Mouse (Mus musculus): ENCODE data around the gene Eprs. TPM values are rescaled to one million over a fixed set of nuclear protein-coding genes. Genes with fewer than 3 reads are reported as not detected.
A peak's percentile ranks its signal among the peaks of the same experiment; 100 is the strongest.

The Eprs gene
- polyA plus RNA-seq, 1 experiment from 2014 or later, result 46.6 TPM

DNA sequence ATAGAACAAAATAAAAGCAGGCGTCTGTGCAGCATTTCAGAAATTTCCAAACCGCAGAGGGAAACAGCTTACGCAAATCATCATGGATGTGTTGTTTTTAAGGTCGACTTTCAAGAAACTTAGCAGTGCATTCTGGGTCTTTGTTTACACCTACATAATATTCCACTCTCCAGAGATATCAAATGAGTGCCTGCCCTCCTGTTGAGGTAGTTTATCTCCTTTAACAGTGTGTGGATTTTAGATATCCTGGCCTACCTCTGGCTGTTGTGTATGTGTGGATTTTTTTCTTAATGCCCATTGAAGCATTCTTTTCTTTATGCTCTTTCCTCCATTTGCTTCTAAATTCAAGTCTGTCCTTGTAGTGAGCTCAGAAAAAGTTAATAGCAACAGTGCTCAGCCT, 109.9 kb downstream of the Eprs start:
- WGBS, result 87% methylated on average over 4 of the region's 4 CpGs
- no peaks in the 10 kb centered on the region for H3K9me3 ChIP-seq (ENCODE audit: low read length)
- H3K4me1 ChIP-seq (ENCODE audit: insufficient read depth, low read depth, low read length), result no peaks in the 10 kb centered on the region
- no peak for DNase-seq (ENCODE audit: low spot score)
- no peaks in the 10 kb centered on the region for H3K27me3 ChIP-seq (replicated peaks; ENCODE audit: insufficient read depth, low read length)
- H3K36me3 ChIP-seq (ENCODE audit: insufficient read depth, low read length), result no peaks in the 10 kb centered on the region
- no peak overlapping the region for H3K4me3 ChIP-seq (ENCODE audit: low read depth, low read length)
- no peak overlapping the region for H3K4me2 ChIP-seq (replicated peaks; ENCODE audit: low read depth, low read length)
- no peak for ATAC-seq
- no peak for TF ChIP-seq CTCF (IDR thresholded peaks at IDR 0.05)
- no peak for TF ChIP-seq EP300 (IDR thresholded peaks at IDR 0.05)
- H3K27ac ChIP-seq (ENCODE audit: low read length), result no peak overlapping the region
- no peak overlapping the region for H3K9ac ChIP-seq (replicated peaks; ENCODE audit: low read depth)

DNA sequence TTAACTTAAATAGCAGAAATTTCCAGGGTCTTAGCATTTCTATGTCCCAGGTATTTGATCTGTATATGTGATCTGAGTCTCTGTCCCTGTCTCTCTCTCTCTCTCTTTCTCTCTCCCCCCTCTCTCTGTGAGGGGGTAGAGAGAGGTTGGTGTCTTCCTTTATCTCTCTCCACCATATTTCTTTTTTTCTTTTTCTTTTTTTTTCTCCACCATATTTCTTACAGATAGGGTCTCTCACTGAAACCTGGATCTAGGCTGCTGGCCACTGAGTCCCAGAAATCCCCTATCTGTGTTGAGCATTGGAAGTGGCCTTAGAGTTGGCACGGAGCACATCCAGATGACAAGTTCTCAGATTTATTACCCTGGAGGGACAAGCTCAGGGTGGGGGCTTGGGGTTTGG, 110.6 kb downstream of the Eprs start:
- Histone ChIP-seq H3K9ac (replicated peaks; ENCODE audit: low read depth) (no peak overlapping the region), H3K36me3 (ENCODE audit: insufficient read depth, low read length) (no peaks in the 10 kb centered on the region), H3K27me3 (replicated peaks; ENCODE audit: insufficient read depth, low read length) (no peaks in the 10 kb centered on the region), H3K27ac (ENCODE audit: low read length) (no peak overlapping the region), H3K9me3 (ENCODE audit: low read length) (no peaks in the 10 kb centered on the region), H3K4me1 (ENCODE audit: insufficient read depth, low read depth, low read length) (no peaks in the 10 kb centered on the region), H3K4me3 (ENCODE audit: low read depth, low read length) (no peak overlapping the region), H3K4me2 (replicated peaks; ENCODE audit: low read depth, low read length) (no peak overlapping the region)
- no peak for DNase-seq (ENCODE audit: low spot score)
- TF ChIP-seq CTCF (IDR thresholded peaks at IDR 0.05) (no peak), EP300 (IDR thresholded peaks at IDR 0.05) (no peak)
- ATAC-seq, result no peak
- WGBS, result 100% methylated on average over 1 of the region's 1 CpGs

MicroRNA genes within 50 kb of the gene (microRNA counts, 519-probe panel; counts per million panel counts)
- 4,049 counts per million, percentile 37 among the panel's probes with 10 or more counts for microRNA mmu-miR-194

Small RNAs within 50 kb of the gene (microRNA-seq; reads per million reads assigned to microRNA genes)
- gene Mir194-1 (2.9 reads per million, percentile 7 among the genes with 10 or more reads in this experiment), gene Mir215 (12.0 reads per million, percentile 25 among the genes with 10 or more reads in this experiment)

Other genes starting within 250 kb of the Eprs start
- gene Rab3gap2, start 158.9 kb upstream of the Eprs start, polyA plus RNA-seq (2015; fragmentation: Nextera tagmentation; extraction: Ambion mirVana), result 14.5 and 15.1 TPM in 2 replicates
- gene Iars2, start 33.6 kb upstream of the Eprs start, polyA plus RNA-seq (2015; fragmentation: Nextera tagmentation; extraction: Ambion mirVana), result 22.1 and 22.3 TPM in 2 replicates
- 30.5 and 32.6 TPM in 2 replicates for gene Bpnt1, start 30.9 kb upstream of the Eprs start, polyA plus RNA-seq (2015; fragmentation: Nextera tagmentation; extraction: Ambion mirVana)
- 0.05 TPM in 1 of 2 replicates, not detected in the other for gene Slc30a10, start 91.8 kb downstream of the Eprs start, polyA plus RNA-seq (2015; fragmentation: Nextera tagmentation; extraction: Ambion mirVana)

All from lung, postnatal 0 days (tissue).